Mouse (Mus musculus): ENCODE measurements at regions not wholly inside any gene's neighbourhood (a gene's known extent, or its start where the extent isn't known, plus 50 kb on each side); places are given as distances from the start of the nearest gene placed in this dataset.
A peak's percentile ranks its signal among the peaks of the same experiment; 100 is the strongest.

- WGBS: 76% methylated on average over 3 of the region's 3 CpGs
- DNase-seq (ENCODE audit: low spot score): no peak
- H3K4me1 ChIP-seq (ENCODE audit: insufficient read depth, low read depth, low read length): no peaks in the 10 kb centered on the region
- H3K27ac ChIP-seq (ENCODE audit: low read length): no peak overlapping the region
- H3K4me2 ChIP-seq (replicated peaks; ENCODE audit: low read depth, low read length): no peak overlapping the region
- H3K9me3 ChIP-seq (ENCODE audit: low read length): no peaks in the 10 kb centered on the region
- no peaks in the 10 kb centered on the region for H3K27me3 ChIP-seq (replicated peaks; ENCODE audit: insufficient read depth, low read length)
- no peak for ATAC-seq
- no peak overlapping the region for H3K9ac ChIP-seq (replicated peaks; ENCODE audit: low read depth)
- no peaks in the 10 kb centered on the region for H3K36me3 ChIP-seq (ENCODE audit: insufficient read depth, low read length)
- TF ChIP-seq EP300 (IDR thresholded peaks at IDR 0.05): no peak
- TF ChIP-seq CTCF (IDR thresholded peaks at IDR 0.05): no peak
- H3K4me3 ChIP-seq (ENCODE audit: low read depth, low read length): no peak overlapping the region
Measured at GRCm38 (mm10) chr1:52312076-52312633, 79.1 kb upstream of the Gls start.

GRCm38 (mm10) chr1:52306892-52307291 is 73.9 kb upstream of the Gls start:
- peak; percentile 44 for TF ChIP-seq CTCF (IDR thresholded peaks at IDR 0.05)
- no peak for TF ChIP-seq EP300 (IDR thresholded peaks at IDR 0.05)
- no peak overlapping the region for H3K9ac ChIP-seq (replicated peaks; ENCODE audit: low read depth)
- H3K4me3 ChIP-seq (ENCODE audit: low read depth, low read length): no peak overlapping the region
- no peaks in the 10 kb centered on the region for H3K36me3 ChIP-seq (ENCODE audit: insufficient read depth, low read length)
- H3K9me3 ChIP-seq (ENCODE audit: low read length): no peaks in the 10 kb centered on the region
- no peak overlapping the region for H3K27ac ChIP-seq (ENCODE audit: low read length)
- peak; percentile 36 for DNase-seq (ENCODE audit: low spot score)
- no peaks in the 10 kb centered on the region for H3K27me3 ChIP-seq (replicated peaks; ENCODE audit: insufficient read depth, low read length)
- no peak for ATAC-seq
- H3K4me1 ChIP-seq (ENCODE audit: insufficient read depth, low read depth, low read length): no peaks in the 10 kb centered on the region
- no peak overlapping the region for H3K4me2 ChIP-seq (replicated peaks; ENCODE audit: low read depth, low read length)
- 68% methylated on average over 6 of the region's 6 CpGs for WGBS

- Histone ChIP-seq H3K9ac (replicated peaks; ENCODE audit: low read depth) (no peak overlapping the region), H3K9me3 (ENCODE audit: low read length) (no peaks in the 10 kb centered on the region), H3K4me3 (ENCODE audit: low read depth, low read length) (no peak overlapping the region), H3K36me3 (ENCODE audit: insufficient read depth, low read length) (no peaks in the 10 kb centered on the region), H3K4me1 (ENCODE audit: insufficient read depth, low read depth, low read length) (no peaks in the 10 kb centered on the region), H3K4me2 (replicated peaks; ENCODE audit: low read depth, low read length) (no peak overlapping the region), H3K27me3 (replicated peaks; ENCODE audit: insufficient read depth, low read length) (no peaks in the 10 kb centered on the region), H3K27ac (ENCODE audit: low read length) (no peak overlapping the region)
- TF ChIP-seq CTCF (IDR thresholded peaks at IDR 0.05): no peak
- no peak for TF ChIP-seq EP300 (IDR thresholded peaks at IDR 0.05)
- no peak for DNase-seq (ENCODE audit: low spot score)
- 80% methylated on average over 18 of the region's 18 CpGs for WGBS
- ATAC-seq: no peak
Measured at GRCm38 (mm10) chr1:52305679-52306632, 72.9 kb upstream of the Gls start.

GRCm38 (mm10) chr1:52302557-52302956 is 69.5 kb upstream of the Gls start:
- no peak overlapping the region for H3K9ac ChIP-seq (replicated peaks; ENCODE audit: low read depth)
- H3K27me3 ChIP-seq (replicated peaks; ENCODE audit: insufficient read depth, low read length): no peaks in the 10 kb centered on the region
- H3K4me3 ChIP-seq (ENCODE audit: low read depth, low read length): no peak overlapping the region
- 7% methylated on average over 6 of the region's 6 CpGs for WGBS
- no peaks in the 10 kb centered on the region for H3K9me3 ChIP-seq (ENCODE audit: low read length)
- H3K4me1 ChIP-seq (ENCODE audit: insufficient read depth, low read depth, low read length): no peaks in the 10 kb centered on the region
- TF ChIP-seq EP300 (IDR thresholded peaks at IDR 0.05): no peak
- peak; percentile 81 for TF ChIP-seq CTCF (IDR thresholded peaks at IDR 0.05)
- no peak overlapping the region for H3K27ac ChIP-seq (ENCODE audit: low read length)
- no peak overlapping the region for H3K4me2 ChIP-seq (replicated peaks; ENCODE audit: low read depth, low read length)
- H3K36me3 ChIP-seq (ENCODE audit: insufficient read depth, low read length): no peaks in the 10 kb centered on the region
- peak; percentile 87 for DNase-seq (ENCODE audit: low spot score)
- ATAC-seq: peak; percentile 59; the same call in 1 of the 2 replicates

- Histone ChIP-seq H3K36me3 (ENCODE audit: insufficient read depth, low read length) (no peaks in the 10 kb centered on the region), H3K27ac (ENCODE audit: low read length) (no peak overlapping the region), H3K4me2 (replicated peaks; ENCODE audit: low read depth, low read length) (no peak overlapping the region), H3K27me3 (replicated peaks; ENCODE audit: insufficient read depth, low read length) (no peaks in the 10 kb centered on the region), H3K9me3 (ENCODE audit: low read length) (no peaks in the 10 kb centered on the region), H3K4me3 (ENCODE audit: low read depth, low read length) (no peak overlapping the region), H3K4me1 (ENCODE audit: insufficient read depth, low read depth, low read length) (no peaks in the 10 kb centered on the region), H3K9ac (replicated peaks; ENCODE audit: low read depth) (no peak overlapping the region)
- ATAC-seq: no peak
- no peak for TF ChIP-seq EP300 (IDR thresholded peaks at IDR 0.05)
- TF ChIP-seq CTCF (IDR thresholded peaks at IDR 0.05): peak; percentile 68
- DNase-seq (ENCODE audit: low spot score): peak; percentile 26
- WGBS: 52% methylated on average over 2 of the region's 2 CpGs
Measured at GRCm38 (mm10) chr1:52301266-52301665, 68.2 kb upstream of the Gls start.

GRCm38 (mm10) chr1:52299559-52299958 is 66.5 kb upstream of the Gls start:
- Histone ChIP-seq H3K4me2 (replicated peaks; ENCODE audit: low read depth, low read length) (no peak overlapping the region), H3K4me3 (ENCODE audit: low read depth, low read length) (no peak overlapping the region)
- DNase-seq (ENCODE audit: low spot score): no peak

More at GRCm38 (mm10) chr1:52299559-52299958, 66.5 kb upstream of the Gls start:
- Histone ChIP-seq H3K9ac (replicated peaks; ENCODE audit: low read depth) (no peak overlapping the region), H3K27me3 (replicated peaks; ENCODE audit: insufficient read depth, low read length) (no peaks in the 10 kb centered on the region), H3K36me3 (ENCODE audit: insufficient read depth, low read length) (no peaks in the 10 kb centered on the region), H3K9me3 (ENCODE audit: low read length) (no peaks in the 10 kb centered on the region), H3K27ac (ENCODE audit: low read length) (no peak overlapping the region), H3K4me1 (ENCODE audit: insufficient read depth, low read depth, low read length) (no peaks in the 10 kb centered on the region)
- TF ChIP-seq EP300 (IDR thresholded peaks at IDR 0.05) (no peak), CTCF (IDR thresholded peaks at IDR 0.05) (peak; percentile 57)
- WGBS: 60% methylated on average over 7 of the region's 7 CpGs
- ATAC-seq: no peak

Measured in lung, postnatal 0 days (tissue).